Mouse (Mus musculus): ENCODE data around the gene Trip12. TPM values are rescaled to one million over a fixed set of nuclear protein-coding genes. Genes with fewer than 3 reads are reported as not detected.

Trip12 gene
- polyA plus RNA-seq, 2 experiments: 76.9 to 87.3 TPM

GRCm38 (mm10) chr1:84799166-84799565, 41.1 kb downstream of the Trip12 start:
- no peak overlapping the region for H3K4me3 ChIP-seq (replicated peaks; ENCODE audit: low read length)
- H3K27me3 ChIP-seq (ENCODE audit: control insufficient read depth, insufficient read depth, low read length): no peaks in the 10 kb centered on the region
- ATAC-seq (ENCODE audit: low FRiP score, low read depth) (no peak), DNase-seq (ENCODE audit: low spot score) (no peak)
- no peak overlapping the region for H3K27ac ChIP-seq (replicated peaks; ENCODE audit: low read depth, low read length)
- H3K36me3 ChIP-seq (ENCODE audit: control insufficient read depth, insufficient read depth, low read length): peaks cover 6% of the 10 kb centered on the region; the same call in 1 of the 2 replicates
- H3K4me1 ChIP-seq (ENCODE audit: control insufficient read depth, insufficient read depth, low read length): no peaks in the 10 kb centered on the region
- no peaks in the 10 kb centered on the region for H3K9me3 ChIP-seq (ENCODE audit: control insufficient read depth, low read length)
- H3K9ac ChIP-seq (ENCODE audit: low read depth, low read length, severe bottlenecking): no peak overlapping the region
- no peak for TF ChIP-seq POLR2A (IDR thresholded peaks at IDR 0.05; ENCODE audit: borderline replicate concordance, extremely low read depth, insufficient read depth, insufficient read length)
- H3K4me2 ChIP-seq (replicated peaks; ENCODE audit: low read depth, low read length, severe bottlenecking): no peak overlapping the region

GRCm38 (mm10) chr1:84795335-84795734, 45.0 kb downstream of the Trip12 start:
- Histone ChIP-seq H3K4me2 (replicated peaks; ENCODE audit: low read depth, low read length, severe bottlenecking) (no peak overlapping the region), H3K9me3 (ENCODE audit: control insufficient read depth, low read length) (no peaks in the 10 kb centered on the region), H3K27ac (replicated peaks; ENCODE audit: low read depth, low read length) (no peak overlapping the region), H3K27me3 (ENCODE audit: control insufficient read depth, insufficient read depth, low read length) (no peaks in the 10 kb centered on the region), H3K9ac (ENCODE audit: low read depth, low read length, severe bottlenecking) (no peak overlapping the region), H3K4me1 (ENCODE audit: control insufficient read depth, insufficient read depth, low read length) (no peaks in the 10 kb centered on the region), H3K36me3 (ENCODE audit: control insufficient read depth, insufficient read depth, low read length) (peaks cover 38% of the 10 kb centered on the region), H3K4me3 (replicated peaks; ENCODE audit: low read length) (no peak overlapping the region)
- no peak for TF ChIP-seq POLR2A (IDR thresholded peaks at IDR 0.05; ENCODE audit: borderline replicate concordance, extremely low read depth, insufficient read depth, insufficient read length)
- no peak for ATAC-seq (ENCODE audit: low FRiP score, low read depth)
- WGBS: over 99% methylated on average over 7 of the region's 7 CpGs
- no peak for DNase-seq (ENCODE audit: low spot score)

DNA sequence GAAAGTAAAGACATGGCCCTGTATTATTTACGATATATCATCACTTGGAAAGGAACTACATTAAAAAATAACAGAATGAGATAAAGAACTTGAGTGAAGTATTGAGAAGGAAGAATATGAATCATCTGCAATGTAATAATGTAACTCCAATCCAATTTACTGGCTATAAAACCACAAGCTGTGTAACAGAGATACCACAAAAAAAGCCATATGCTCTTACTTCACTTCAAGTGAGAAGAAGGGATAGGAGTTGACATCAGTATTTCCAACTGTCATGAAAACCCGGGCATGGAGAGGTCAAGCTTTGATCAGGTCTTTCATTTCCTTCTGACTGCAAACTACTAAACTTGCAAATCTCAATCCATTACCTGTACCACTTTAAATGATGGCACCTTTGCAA, 48.9 kb downstream of the Trip12 start:
- H3K4me2 ChIP-seq (replicated peaks; ENCODE audit: low read depth, low read length, severe bottlenecking): no peak overlapping the region
- peaks cover 68% of the 10 kb centered on the region for H3K36me3 ChIP-seq (ENCODE audit: control insufficient read depth, insufficient read depth, low read length)
- no peaks in the 10 kb centered on the region for H3K27me3 ChIP-seq (ENCODE audit: control insufficient read depth, insufficient read depth, low read length)
- no peak for TF ChIP-seq POLR2A (IDR thresholded peaks at IDR 0.05; ENCODE audit: borderline replicate concordance, extremely low read depth, insufficient read depth, insufficient read length)
- H3K9ac ChIP-seq (ENCODE audit: low read depth, low read length, severe bottlenecking): no peak overlapping the region
- H3K9me3 ChIP-seq (ENCODE audit: control insufficient read depth, low read length): no peaks in the 10 kb centered on the region
- H3K27ac ChIP-seq (replicated peaks; ENCODE audit: low read depth, low read length): no peak overlapping the region
- H3K4me1 ChIP-seq (ENCODE audit: control insufficient read depth, insufficient read depth, low read length): no peaks in the 10 kb centered on the region
- H3K4me3 ChIP-seq (replicated peaks; ENCODE audit: low read length): no peak overlapping the region
- 93% methylated on average over 2 of the region's 2 CpGs for WGBS
- DNase-seq (ENCODE audit: low spot score) (no peak), ATAC-seq (ENCODE audit: low FRiP score, low read depth) (no peak)

GRCm38 (mm10) chr1:84780630-84781029, 59.7 kb downstream of the Trip12 start:
- H3K9ac ChIP-seq (ENCODE audit: low read depth, low read length, severe bottlenecking): no peak overlapping the region
- 90% methylated on average over 3 of the region's 3 CpGs for WGBS
- ATAC-seq (ENCODE audit: low FRiP score, low read depth) (no peak), DNase-seq (ENCODE audit: low spot score) (no peak)
- H3K4me3 ChIP-seq (replicated peaks; ENCODE audit: low read length): no peak overlapping the region
- TF ChIP-seq POLR2A (IDR thresholded peaks at IDR 0.05; ENCODE audit: borderline replicate concordance, extremely low read depth, insufficient read depth, insufficient read length): no peak
- no peaks in the 10 kb centered on the region for H3K4me1 ChIP-seq (ENCODE audit: control insufficient read depth, insufficient read depth, low read length)
- H3K9me3 ChIP-seq (ENCODE audit: control insufficient read depth, low read length): no peaks in the 10 kb centered on the region
- no peaks in the 10 kb centered on the region for H3K27me3 ChIP-seq (ENCODE audit: control insufficient read depth, insufficient read depth, low read length)
- no peak overlapping the region for H3K27ac ChIP-seq (replicated peaks; ENCODE audit: low read depth, low read length)
- H3K4me2 ChIP-seq (replicated peaks; ENCODE audit: low read depth, low read length, severe bottlenecking): no peak overlapping the region
- peaks cover 50% of the 10 kb centered on the region for H3K36me3 ChIP-seq (ENCODE audit: control insufficient read depth, insufficient read depth, low read length)

- H3K27ac ChIP-seq (replicated peaks; ENCODE audit: low read depth, low read length): no peak overlapping the region
- no peak for ATAC-seq (ENCODE audit: low FRiP score, low read depth)
These were observed 62.9 kb downstream of the Trip12 start for GRCm38 (mm10) chr1:84777455-84777854.

DNA sequence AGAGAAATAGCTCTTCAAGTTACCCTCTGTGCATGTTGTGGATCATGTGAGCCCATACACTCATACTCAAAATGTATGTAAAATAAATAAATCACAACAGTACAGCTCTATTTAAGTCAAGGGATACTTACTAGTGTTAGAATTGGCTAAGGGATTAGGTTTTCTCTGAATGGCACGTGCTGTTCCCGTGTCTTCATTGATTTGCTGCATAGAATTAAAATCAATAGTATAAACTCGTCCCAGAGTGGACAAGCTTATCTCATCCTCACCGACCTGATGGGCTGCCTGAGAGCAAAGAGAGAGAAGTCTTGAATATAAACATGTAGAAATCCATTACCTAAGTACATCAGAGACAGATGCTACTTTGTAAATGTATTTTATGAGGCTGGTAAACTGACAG, 81.5 kb downstream of the Trip12 start:
- H3K9me3 ChIP-seq (ENCODE audit: control insufficient read depth, low read length): no peaks in the 10 kb centered on the region
- peaks cover 71% of the 10 kb centered on the region for H3K36me3 ChIP-seq (ENCODE audit: control insufficient read depth, insufficient read depth, low read length)
- H3K4me3 ChIP-seq (replicated peaks; ENCODE audit: low read length): no peak overlapping the region
- no peak for TF ChIP-seq POLR2A (IDR thresholded peaks at IDR 0.05; ENCODE audit: borderline replicate concordance, extremely low read depth, insufficient read depth, insufficient read length)
- H3K4me1 ChIP-seq (ENCODE audit: control insufficient read depth, insufficient read depth, low read length): no peaks in the 10 kb centered on the region
- no peak overlapping the region for H3K27ac ChIP-seq (replicated peaks; ENCODE audit: low read depth, low read length)
- DNase-seq (ENCODE audit: low spot score) (no peak), ATAC-seq (ENCODE audit: low FRiP score, low read depth) (no peak)
- WGBS: 94% methylated on average over 4 of the region's 4 CpGs
- H3K27me3 ChIP-seq (ENCODE audit: control insufficient read depth, insufficient read depth, low read length): no peaks in the 10 kb centered on the region
- no peak overlapping the region for H3K9ac ChIP-seq (ENCODE audit: low read depth, low read length, severe bottlenecking)
- H3K4me2 ChIP-seq (replicated peaks; ENCODE audit: low read depth, low read length, severe bottlenecking): no peak overlapping the region

More at GRCm38 (mm10) chr1:84777455-84777854, 62.9 kb downstream of the Trip12 start:
- Histone ChIP-seq H3K36me3 (ENCODE audit: control insufficient read depth, insufficient read depth, low read length) (peaks cover 42% of the 10 kb centered on the region), H3K4me2 (replicated peaks; ENCODE audit: low read depth, low read length, severe bottlenecking) (no peak overlapping the region), H3K4me1 (ENCODE audit: control insufficient read depth, insufficient read depth, low read length) (no peaks in the 10 kb centered on the region), H3K27me3 (ENCODE audit: control insufficient read depth, insufficient read depth, low read length) (no peaks in the 10 kb centered on the region), H3K9ac (ENCODE audit: low read depth, low read length, severe bottlenecking) (no peak overlapping the region), H3K9me3 (ENCODE audit: control insufficient read depth, low read length) (no peaks in the 10 kb centered on the region), H3K4me3 (replicated peaks; ENCODE audit: low read length) (no peak overlapping the region)
- DNase-seq (ENCODE audit: low spot score): no peak
- no peak for TF ChIP-seq POLR2A (IDR thresholded peaks at IDR 0.05; ENCODE audit: borderline replicate concordance, extremely low read depth, insufficient read depth, insufficient read length)
- WGBS: 72% methylated on average over 1 of the region's 1 CpGs
